Mouse (Mus musculus) G1E (cell line): ENCODE data around the gene Acox3.
A peak's percentile ranks its signal among the peaks of the same experiment; 100 is the strongest.

Experiments
- CTCF ChIP-seq: IDR thresholded peaks from 2 replicates; pipeline ENCODE4 v1.5.1; 2012; ENCODE audit warnings: low read depth, low read length, inconsistent platforms, mixed read lengths
- GATA1 ChIP-seq: IDR thresholded peaks from 2 replicates; pipeline ENCODE4 v1.6.1; 2012; ENCODE audit warnings: borderline replicate concordance, low read length, inconsistent platforms, mixed read lengths
- GATA2 ChIP-seq: IDR thresholded peaks from 2 replicates; pipeline ENCODE4 v1.6.1; 2012; ENCODE audit warnings: low read depth, low read length, inconsistent platforms, borderline replicate concordance

- no peak for TF ChIP-seq GATA2
- TF ChIP-seq CTCF: 0 out of 2 replicates have a peak, but pooled peaks have one; percentile 15
- no peak for TF ChIP-seq GATA1
Observed at GRCm38 (mm10) chr5:35592081-35592736, 9.4 kb downstream of the Acox3 start.
